Mouse (Mus musculus) brain, embryonic 14.5 days (tissue): ENCODE data around the gene Cuzd1. TPM values are rescaled to one million over a fixed set of nuclear protein-coding genes. Genes with fewer than 3 reads are reported as not detected.

Experiments used
- DNase-seq: peaks from one replicate; pipeline ENCODE4 v3.0.0-alpha.2; 2011; ENCODE audit warnings: low read depth
- CTCF ChIP-seq: fragments of 200-500 bp; IDR thresholded peaks from 2 replicates; pipeline ENCODE4 v1.5.1; 2012; ENCODE audit warnings: inconsistent platforms, mild to moderate bottlenecking, moderate library complexity, borderline replicate concordance; ENCODE audit not compliant: insufficient read depth, insufficient read length; ENCODE audit errors: extremely low read depth
- POLR2A ChIP-seq: fragments of 200-500 bp; IDR thresholded peaks from 2 replicates; pipeline ENCODE4 v1.6.1; 2012; ENCODE audit warnings: mild to moderate bottlenecking, inconsistent platforms, borderline replicate concordance; ENCODE audit not compliant: poor library complexity, insufficient read depth, insufficient read length, severe bottlenecking; ENCODE audit errors: extremely low read depth
- polyA plus RNA-seq: library from polyadenylated mRNA; depleted of rRNA; stranded (reverse); fragments of >200 nt; gene quantifications from 2 replicates; pipeline ENCODE4 v1.2.3, GENCODE M21; 2012; rRNA removed

Gene Cuzd1
- polyA plus RNA-seq, 1 experiment: 0.16 TPM

DNA sequence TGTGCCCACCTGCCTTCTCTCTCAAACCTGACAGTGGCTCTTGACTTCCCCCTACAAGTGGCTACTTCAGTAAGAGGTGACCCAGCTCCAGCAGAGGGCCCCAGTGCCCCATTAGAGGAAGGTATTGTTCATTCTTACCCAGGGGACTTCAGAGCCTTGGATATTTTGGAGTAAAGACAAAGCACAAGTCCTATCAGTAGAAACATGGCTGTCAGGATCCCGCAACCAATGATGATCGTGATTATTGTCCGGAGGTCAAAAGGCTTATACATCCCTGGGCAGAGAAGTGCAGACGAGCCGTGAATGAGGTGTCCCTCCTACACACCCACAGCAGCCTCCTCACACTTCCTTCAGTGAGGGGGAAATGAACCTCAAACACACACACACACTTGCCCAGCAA lies 5.0 kb upstream of the Cuzd1 start:
- no peak for DNase-seq
- no peak for TF ChIP-seq POLR2A
- TF ChIP-seq CTCF: no peak

DNA sequence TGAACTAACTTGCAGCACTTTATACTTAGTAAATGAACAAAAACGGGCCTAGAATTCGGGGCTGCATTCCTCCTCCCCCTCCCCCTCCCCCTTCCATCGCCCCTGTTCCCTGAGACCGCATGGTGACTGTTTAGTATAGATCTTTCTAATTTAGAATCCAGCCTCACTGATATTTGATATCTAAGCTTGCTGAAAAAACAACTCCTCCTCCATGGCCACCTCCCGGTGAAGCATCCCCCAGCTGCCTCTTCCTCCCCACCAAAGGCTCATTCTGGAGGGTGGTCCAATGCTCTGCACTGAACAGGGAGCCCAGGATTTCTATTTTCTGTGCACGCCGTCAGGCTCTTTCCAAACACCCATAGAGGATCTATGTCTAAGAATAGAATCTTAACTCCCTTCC lies 3.8 kb downstream of the Cuzd1 start:
- TF ChIP-seq POLR2A: no peak
- no peak for TF ChIP-seq CTCF
- no peak for DNase-seq

DNA sequence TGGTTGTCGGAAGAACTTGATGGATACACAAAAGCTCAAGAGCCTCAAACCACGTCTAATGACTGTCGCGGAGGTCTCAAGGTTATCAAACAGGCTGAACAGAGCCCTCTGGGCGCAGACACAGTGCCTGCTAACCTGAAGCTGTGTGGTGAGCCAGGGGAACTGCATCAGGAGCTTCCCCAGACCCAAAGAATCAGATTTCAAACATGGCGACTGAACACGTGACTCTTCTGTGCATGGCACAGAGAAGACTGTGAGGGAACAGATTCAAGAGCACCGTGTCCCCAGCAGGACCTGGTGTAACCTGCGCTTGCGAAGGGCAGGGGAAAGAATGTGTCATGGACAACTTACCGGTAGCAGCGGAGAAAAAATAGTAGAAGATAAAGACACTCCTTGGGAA lies 4.5 kb downstream of the Cuzd1 start:
- TF ChIP-seq POLR2A (no peak), CTCF (no peak)
- DNase-seq: no peak

DNA sequence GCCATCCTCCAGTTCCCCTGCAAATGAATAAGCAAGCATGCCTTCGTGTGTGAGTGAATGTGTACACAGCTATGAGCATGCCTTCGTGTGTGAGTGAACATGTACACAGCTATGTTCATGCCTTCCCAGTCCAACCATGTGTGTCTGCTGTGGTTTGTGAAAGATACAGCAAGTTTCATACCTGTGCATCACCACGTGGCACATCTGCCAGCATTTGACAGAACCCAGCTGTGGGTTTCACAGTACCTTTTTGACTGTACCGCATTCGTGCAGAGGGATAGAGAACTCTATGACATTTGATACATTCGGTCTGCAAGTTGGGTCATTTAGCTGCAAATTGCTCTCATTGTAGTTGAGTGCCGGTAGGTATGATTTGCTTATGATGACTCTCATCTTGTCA lies 7.6 kb downstream of the Cuzd1 start:
- DNase-seq: no peak
- TF ChIP-seq POLR2A (no peak), CTCF (no peak)

DNA sequence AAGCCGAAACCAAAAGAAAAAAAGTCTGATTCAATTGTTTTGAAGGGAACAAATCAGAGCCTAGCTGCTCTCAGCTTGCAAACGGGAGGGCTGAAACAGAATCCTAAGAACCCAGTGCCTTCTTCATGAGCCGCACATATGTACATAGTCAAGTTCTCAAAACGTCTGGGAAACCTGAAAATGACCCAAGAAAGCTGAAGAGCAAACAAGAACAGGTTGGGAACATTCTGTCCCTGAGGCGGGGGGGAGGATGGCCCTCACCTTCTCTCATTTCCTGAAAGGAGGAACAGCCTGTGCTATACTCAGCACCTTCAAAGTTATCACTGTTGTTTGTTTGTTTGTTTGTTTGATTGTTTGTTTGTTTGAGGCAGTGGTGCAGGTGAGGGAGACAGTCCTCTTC lies 15.4 kb downstream of the Cuzd1 start:
- DNase-seq: no peak
- TF ChIP-seq POLR2A: no peak
- no peak for TF ChIP-seq CTCF

DNA sequence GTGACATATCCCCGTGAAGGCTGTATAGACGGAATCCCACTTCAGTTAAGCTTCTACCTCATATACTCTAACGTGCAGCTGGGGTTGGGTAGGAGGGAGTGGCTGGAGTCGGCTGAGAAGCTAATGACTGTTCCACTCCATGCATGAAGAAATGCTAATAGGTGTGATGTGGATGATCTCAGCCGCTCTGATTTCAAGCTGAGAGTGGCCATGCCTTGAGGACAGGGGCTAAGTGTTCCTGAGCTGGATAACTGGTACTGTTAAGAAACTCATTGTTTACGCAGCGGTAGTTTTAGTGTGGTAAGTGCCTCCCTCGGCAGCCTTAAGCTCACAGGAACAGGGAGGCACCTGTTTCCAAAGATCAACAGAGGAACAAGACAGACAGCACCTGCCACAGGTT lies 18.8 kb downstream of the Cuzd1 start:
- no peak for DNase-seq
- no peak for TF ChIP-seq POLR2A
- TF ChIP-seq CTCF: no peak

DNA sequence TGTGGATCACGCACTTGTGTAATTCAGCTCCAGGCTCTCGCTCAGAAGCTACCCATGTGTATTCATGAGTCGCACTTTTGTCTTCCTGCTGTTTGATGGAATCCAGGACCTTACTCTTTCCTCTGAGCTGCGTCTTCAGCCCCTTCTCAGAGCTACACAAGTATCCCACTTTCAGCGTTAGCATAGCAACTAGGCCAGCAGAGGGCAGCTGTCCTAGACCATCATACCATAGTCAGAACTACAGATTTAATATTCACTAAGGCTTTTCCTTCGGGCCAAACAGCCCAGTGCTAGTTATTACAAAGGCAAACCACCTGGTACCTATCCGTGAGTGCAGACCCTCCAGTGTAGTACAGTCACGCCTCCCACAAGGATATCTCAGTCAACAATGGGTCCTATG lies 24.9 kb downstream of the Cuzd1 start:
- DNase-seq: peak; percentile 3
- no peak for TF ChIP-seq POLR2A
- TF ChIP-seq CTCF: no peak

DNA sequence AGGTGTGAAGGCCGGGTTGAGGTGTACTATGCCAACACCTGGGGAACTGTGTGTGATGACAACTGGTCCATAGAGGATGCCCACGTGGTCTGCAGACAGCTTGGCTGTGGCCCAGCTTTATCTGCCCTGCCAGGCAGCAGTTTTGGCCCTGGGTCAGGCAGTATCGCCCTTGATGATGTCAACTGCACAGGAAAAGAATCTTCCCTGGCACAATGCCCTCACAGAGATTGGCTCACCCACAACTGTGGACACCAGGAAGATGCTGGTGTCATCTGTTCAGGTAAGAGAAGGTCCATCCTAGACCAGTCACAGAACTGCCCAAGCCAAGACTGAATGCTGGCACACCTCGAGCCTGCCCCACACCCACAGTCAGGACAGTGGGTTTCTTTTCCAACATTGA lies 56.2 kb downstream of the Cuzd1 start:
- no peak for TF ChIP-seq POLR2A
- TF ChIP-seq CTCF: no peak
- no peak for DNase-seq

DNA sequence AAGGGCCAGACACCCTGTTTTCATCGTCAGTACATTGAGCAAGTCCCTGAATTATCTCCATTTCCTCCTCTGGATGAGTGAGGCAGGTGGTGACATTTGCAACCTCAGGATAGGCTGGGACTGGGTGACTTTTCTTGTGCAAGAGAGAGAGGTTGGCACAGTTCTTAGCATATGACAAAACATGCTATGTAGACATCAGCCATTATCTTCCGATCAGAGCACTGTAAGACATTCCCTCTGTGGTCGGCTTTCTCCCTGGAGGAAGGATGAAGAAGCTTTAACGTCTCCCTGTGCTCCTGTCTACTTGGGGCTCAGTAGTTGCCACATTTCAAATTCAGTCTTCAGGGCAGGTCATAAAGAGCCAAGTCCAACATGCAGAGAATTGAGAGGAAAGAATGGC lies 57.8 kb downstream of the Cuzd1 start:
- no peak for TF ChIP-seq CTCF
- TF ChIP-seq POLR2A: no peak
- DNase-seq: no peak

DNA sequence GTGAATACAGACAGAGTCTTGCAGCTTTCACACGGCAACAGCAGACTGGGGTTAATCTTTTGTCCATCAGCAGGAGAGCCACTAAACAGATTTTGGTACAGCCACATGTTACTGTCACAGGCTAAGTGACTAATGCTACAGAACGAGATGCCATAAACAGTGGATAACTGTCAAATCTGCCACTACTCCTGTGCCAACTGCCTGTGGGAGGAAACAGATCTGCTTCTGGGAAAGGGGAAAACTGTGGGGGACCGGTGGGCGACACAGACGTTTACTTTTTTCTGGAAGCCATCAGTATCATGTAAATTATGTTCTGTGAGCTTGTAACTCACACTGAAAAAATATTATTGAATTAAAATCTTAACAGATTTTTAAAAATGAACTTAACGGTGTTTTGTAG lies 61.1 kb downstream of the Cuzd1 start:
- peak; percentile 38 for DNase-seq
- TF ChIP-seq POLR2A (no peak), CTCF (no peak)

Other genes starting within 250 kb of the Cuzd1 start
- not detected in 2 replicates for gene 4933402N03Rik, start 176.0 kb downstream of the Cuzd1 start, polyA plus RNA-seq
- 0.01 TPM in 2 replicates for gene 5430419D17Rik, start 147.9 kb downstream of the Cuzd1 start, polyA plus RNA-seq
- gene Fam24b, start 7.2 kb upstream of the Cuzd1 start, polyA plus RNA-seq: not detected in 2 replicates
- gene Fam24a, start 11.6 kb upstream of the Cuzd1 start, polyA plus RNA-seq: not detected in 2 replicates
- gene 2310057M21Rik, start 40.5 kb upstream of the Cuzd1 start, polyA plus RNA-seq: 14.0 and 18.4 TPM in 2 replicates
- gene Pstk, start 48.8 kb upstream of the Cuzd1 start, polyA plus RNA-seq: 36.7 and 43.2 TPM in 2 replicates
- 19.6 and 20.5 TPM in 2 replicates for gene Ikzf5, start 88.2 kb upstream of the Cuzd1 start, polyA plus RNA-seq
- 21.3 and 29.4 TPM in 2 replicates for gene Acadsb, start 88.3 kb upstream of the Cuzd1 start, polyA plus RNA-seq
- 3.1 and 3.5 TPM in 2 replicates for gene Hmx3, start 220.6 kb upstream of the Cuzd1 start, polyA plus RNA-seq
- gene Hmx2, start 226.5 kb upstream of the Cuzd1 start, polyA plus RNA-seq: 2.3 and 3.0 TPM in 2 replicates
- gene Bub3, start 237.9 kb upstream of the Cuzd1 start, polyA plus RNA-seq: 147 and 194 TPM in 2 replicates